Mouse (Mus musculus) CH12.LX (cell line): Measurements from ENCODE around the gene Pkp3. TPM values are rescaled to one million over a fixed set of nuclear protein-coding genes. Genes with fewer than 3 reads are reported as not detected.

Source experiments
- DNase-seq: peaks from one replicate; pipeline ENCODE4 v3.0.0-alpha.2; 2013; ENCODE audit errors: extremely low read depth
- H3K27ac ChIP-seq: 2 replicates; pipeline ENCODE4 v1.5.1; 2012; ENCODE audit warnings: low read depth, mild to moderate bottlenecking, control low read depth, moderate library complexity; ENCODE audit not compliant: insufficient read depth
- H3K27me3 ChIP-seq: replicated peaks from 2 replicates; pipeline ENCODE3; 2012; ENCODE audit warnings: inconsistent platforms
- H3K36me3 ChIP-seq, 2 experiments: replicated peaks in 1 of 2; 2 replicates each; pipeline versions ENCODE3 to v1.6.1; 2012; ENCODE audit warnings: inconsistent platforms in 1 of 2, low read length in 1 of 2, mild to moderate bottlenecking in 1 of 2, mixed read lengths in 1 of 2, moderate library complexity in 1 of 2; ENCODE audit not compliant: control insufficient read depth in 1 of 2, insufficient read depth in 1 of 2
- H3K4me1 ChIP-seq, 2 experiments: 2 replicates each; pipeline ENCODE4 v1.6.1; 2012; ENCODE audit warnings: inconsistent platforms in 1 of 2, moderate library complexity in 1 of 2; ENCODE audit not compliant: insufficient read depth in 2 of 2, control insufficient read depth in 1 of 2
- H3K4me2 ChIP-seq: 2 replicates; pipeline ENCODE4 v1.6.1; 2012; ENCODE audit warnings: low read depth, mild to moderate bottlenecking, control low read depth; ENCODE audit not compliant: poor library complexity, insufficient read depth, severe bottlenecking
- H3K4me3 ChIP-seq, 3 experiments: fragments of 150-350 bp in 1 of 3; sonication (generic) in 1 of 3; replicated peaks in 1 of 3; 2 replicates each; pipeline versions ENCODE3 to v1.5.1; 2011 to 2012; ENCODE audit warnings: low read depth in 2 of 3, low read length in 2 of 3, mild to moderate bottlenecking in 2 of 3, moderate library complexity in 2 of 3, control low read depth in 1 of 3, improper control_type of control experiment in 1 of 3, inconsistent platforms in 1 of 3, mixed read lengths in 1 of 3; ENCODE audit not compliant: poor library complexity in 1 of 3
- H3K79me2 ChIP-seq: replicated peaks from 2 replicates; pipeline ENCODE4 v1.6.1; 2012; ENCODE audit warnings: mild to moderate bottlenecking, moderate library complexity; ENCODE audit not compliant: control insufficient read depth, poor library complexity, insufficient read depth, severe bottlenecking; ENCODE audit errors: extremely low read depth
- H3K9ac ChIP-seq: 2 replicates; pipeline ENCODE4 v1.6.1; 2012; ENCODE audit warnings: low read depth, mild to moderate bottlenecking, control low read depth, moderate library complexity; ENCODE audit not compliant: insufficient read depth
- H3K9me3 ChIP-seq: replicated peaks from 2 replicates; pipeline ENCODE3; 2012; ENCODE audit warnings: low read length, inconsistent platforms, mixed read lengths
- BHLHE40 ChIP-seq: IDR thresholded peaks from 2 replicates; pipeline ENCODE4 v1.6.1; 2011; ENCODE audit warnings: mild to moderate bottlenecking, low read depth, low read length, improper control_type of control experiment
- CHD2 ChIP-seq: IDR thresholded peaks from 2 replicates; pipeline ENCODE4 v1.6.1; 2011; ENCODE audit warnings: low read length, improper control_type of control experiment
- CTCF ChIP-seq, 2 experiments: IDR thresholded peaks in 1 of 2; conservative IDR thresholded peaks in 1 of 2; 2 replicates each; pipeline ENCODE4 v1.5.1; 2011 to 2012; ENCODE audit warnings: low read depth in 2 of 2, low read length in 2 of 2, improper control_type of control experiment in 1 of 2, inconsistent platforms in 1 of 2, mild to moderate bottlenecking in 1 of 2, moderate library complexity in 1 of 2
- E2F4 ChIP-seq: IDR thresholded peaks from 2 replicates; pipeline ENCODE4 v1.6.1; 2011; ENCODE audit warnings: low read depth, low read length, improper control_type of control experiment; ENCODE audit not compliant: insufficient replicate concordance
- ELF1 ChIP-seq: IDR thresholded peaks from 2 replicates; pipeline ENCODE4 v1.6.1; 2014; ENCODE audit warnings: low read depth, mild to moderate bottlenecking, inconsistent platforms, low read length, improper control_type of control experiment
- GABPA ChIP-seq: IDR thresholded peaks from 2 replicates; pipeline ENCODE4 v1.6.1; 2012; ENCODE audit warnings: low read depth, low read length, improper control_type of control experiment, inconsistent platforms; ENCODE audit not compliant: insufficient replicate concordance
- JUN ChIP-seq: IDR thresholded peaks from 2 replicates; pipeline ENCODE4 v1.6.1; 2011; ENCODE audit warnings: low read depth, mild to moderate bottlenecking, low read length, improper control_type of control experiment, moderate library complexity; ENCODE audit not compliant: insufficient read depth
- JUND ChIP-seq: conservative IDR thresholded peaks from 2 replicates; pipeline ENCODE4 v1.6.1; 2011; ENCODE audit warnings: low read depth, low read length, improper control_type of control experiment
- KAT2A ChIP-seq: IDR thresholded peaks from 2 replicates; pipeline ENCODE4 v1.6.1; 2012; ENCODE audit warnings: low read length, improper control_type of control experiment, inconsistent platforms; ENCODE audit not compliant: insufficient replicate concordance
- MAZ ChIP-seq: IDR thresholded peaks from 2 replicates; pipeline ENCODE4 v1.6.1; 2012; ENCODE audit warnings: low read depth, mild to moderate bottlenecking, inconsistent platforms, low read length, improper control_type of control experiment, moderate library complexity
- MEF2A ChIP-seq: IDR thresholded peaks from 2 replicates; pipeline ENCODE4 v1.6.1; 2014; ENCODE audit warnings: low read depth, mild to moderate bottlenecking, inconsistent platforms, low read length, improper control_type of control experiment, borderline replicate concordance
- NELFE ChIP-seq: IDR thresholded peaks from 2 replicates; pipeline ENCODE4 v1.6.1; 2011; ENCODE audit warnings: low read depth, low read length, improper control_type of control experiment
- NRF1 ChIP-seq: IDR thresholded peaks from 2 replicates; pipeline ENCODE4 v1.6.1; 2014; ENCODE audit warnings: low read depth, mild to moderate bottlenecking, inconsistent platforms, low read length, improper control_type of control experiment, moderate library complexity
- POLR2A ChIP-seq: IDR thresholded peaks from 2 replicates; pipeline ENCODE4 v1.6.1; 2011; ENCODE audit warnings: low read depth, mild to moderate bottlenecking, improper control_type of control experiment, low read length
- POLR2AphosphoS2 ChIP-seq: IDR thresholded peaks from 2 replicates; pipeline ENCODE4 v1.6.1; 2011; ENCODE audit warnings: low read depth, low read length, improper control_type of control experiment
- RCOR1 ChIP-seq: conservative IDR thresholded peaks from 2 replicates; pipeline ENCODE4 v1.6.1; 2012; ENCODE audit warnings: low read depth, mild to moderate bottlenecking, inconsistent platforms, low read length, improper control_type of control experiment
- SIN3A ChIP-seq: IDR thresholded peaks from 2 replicates; pipeline ENCODE4 v1.6.1; 2012; ENCODE audit warnings: low read length, improper control_type of control experiment, inconsistent platforms
- UBTF ChIP-seq: IDR thresholded peaks from 2 replicates; pipeline ENCODE4 v1.6.1; 2012; ENCODE audit warnings: low read depth, mild to moderate bottlenecking, inconsistent platforms, low read length, improper control_type of control experiment, moderate library complexity
- USF1 ChIP-seq: IDR thresholded peaks from 2 replicates; pipeline ENCODE4 v1.6.1; 2014; ENCODE audit warnings: low read depth, mild to moderate bottlenecking, inconsistent platforms, low read length, improper control_type of control experiment
- USF2 ChIP-seq: conservative IDR thresholded peaks from 2 replicates; pipeline ENCODE4 v1.6.1; 2011; ENCODE audit warnings: low read depth, low read length, improper control_type of control experiment
- ZC3H11A ChIP-seq: IDR thresholded peaks from 2 replicates; pipeline ENCODE4 v1.6.1; 2012; ENCODE audit warnings: low read depth, mild to moderate bottlenecking, inconsistent platforms, low read length, improper control_type of control experiment
- ZMIZ1 ChIP-seq: IDR thresholded peaks from 2 replicates; pipeline ENCODE4 v1.6.1; 2012; ENCODE audit warnings: low read depth, mild to moderate bottlenecking, inconsistent platforms, low read length, improper control_type of control experiment
- dilution Hi-C: fragments of 300-500 bp; cut with MboI; formaldehyde crosslinking; loops from 2 replicates; pipeline ENCODE4 v1.14.3; 2020; ENCODE audit warnings: low sequenced_read_pairs; ENCODE audit not compliant: extremely low pct_unique_long_range_greater_than_20kb, extremely low pct_ligation_motif_present
- in situ Hi-C: fragments of 300-500 bp; cut with MboI; formaldehyde crosslinking; loops from 3 replicates; pipeline ENCODE4 v1.14.3; 2019; ENCODE audit warnings: low sequenced_read_pairs, low pct_ligation_motif_present, low pct_unique_long_range_greater_than_20kb, mixed read lengths
- polyA plus RNA-seq: library from polyadenylated mRNA; unstranded; fragments of >175 nt; gene quantifications from 2 replicates; pipeline ENCODE4 v1.2.1, GENCODE M21; 2012; ENCODE audit warnings: low read depth; ENCODE audit not compliant: insufficient read length
- total RNA-seq, 2 experiments: library from RNA; depleted of rRNA; stranded (reverse); fragments of 300-350 nt in 1 of 2; fragments of >200 nt in 1 of 2; gene quantifications; 2 replicates each; pipeline ENCODE4 v1.2.3; 2012 to 2014

Gene Pkp3
- total and polyA plus RNA-seq, 3 experiments, result 25.3 to 63.1 (median 37.8) TPM

DNA sequence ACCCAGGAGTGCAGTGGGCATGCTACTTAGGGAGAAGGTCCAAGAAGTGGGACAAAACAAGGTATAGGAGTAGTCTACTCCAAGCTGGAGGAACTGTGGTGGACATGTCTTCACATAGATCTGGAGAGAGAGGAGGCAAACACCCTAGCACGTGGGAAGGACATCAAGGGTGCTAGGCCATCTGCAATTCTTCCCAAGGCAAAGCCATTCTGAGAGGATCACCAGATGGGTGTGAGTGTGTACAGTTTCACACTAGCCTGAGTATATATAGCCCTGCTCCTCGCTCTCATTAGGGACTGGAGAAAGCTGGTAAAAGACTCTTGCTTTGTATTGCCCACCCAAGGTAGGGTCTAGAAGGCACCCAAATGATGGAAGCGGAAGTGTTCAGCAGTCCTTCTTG, 14.7 kb upstream of the Pkp3 start:
- dilution Hi-C loops (no loop called here), in situ Hi-C loops (no loop called here)
- H3K9ac ChIP-seq, result no peak overlapping the region
- no peaks in the 10 kb centered on the region for H3K79me2 ChIP-seq
- peaks cover 19 to 34% of the 10 kb centered on the region in 2 experiments for H3K4me1 ChIP-seq
- no peak for TF ChIP-seq JUND
- no peak for TF ChIP-seq POLR2A
- no peak for TF ChIP-seq ZMIZ1
- TF ChIP-seq MEF2A, result no peak
- TF ChIP-seq KAT2A, result no peak
- no peak for TF ChIP-seq ZC3H11A
- no peak for TF ChIP-seq ELF1
- TF ChIP-seq USF1, result no peak
- no peak for TF ChIP-seq CTCF (conservative IDR thresholded peaks at IDR 0.05 in 1 of 2, IDR thresholded peaks at IDR 0.05 in 1 of 2; ENCODE audit: low read depth in 2 of 2, low read length in 2 of 2)
- TF ChIP-seq UBTF, result no peak
- no peak for TF ChIP-seq GABPA
- TF ChIP-seq NRF1, result no peak
- TF ChIP-seq SIN3A, result no peak
- no peak for TF ChIP-seq BHLHE40
- TF ChIP-seq RCOR1, result no peak
- no peak for TF ChIP-seq CHD2
- H3K4me3 ChIP-seq, result no peak overlapping the region
- H3K27me3 ChIP-seq, result peaks cover 96% of the 10 kb centered on the region
- no peak overlapping the region for H3K27ac ChIP-seq
- H3K36me3 ChIP-seq, result peaks cover 0 to 3% of the 10 kb centered on the region in 2 experiments
- DNase-seq, result no peak
- H3K4me2 ChIP-seq, result no peak overlapping the region
- H3K9me3 ChIP-seq, result no peaks in the 10 kb centered on the region

DNA sequence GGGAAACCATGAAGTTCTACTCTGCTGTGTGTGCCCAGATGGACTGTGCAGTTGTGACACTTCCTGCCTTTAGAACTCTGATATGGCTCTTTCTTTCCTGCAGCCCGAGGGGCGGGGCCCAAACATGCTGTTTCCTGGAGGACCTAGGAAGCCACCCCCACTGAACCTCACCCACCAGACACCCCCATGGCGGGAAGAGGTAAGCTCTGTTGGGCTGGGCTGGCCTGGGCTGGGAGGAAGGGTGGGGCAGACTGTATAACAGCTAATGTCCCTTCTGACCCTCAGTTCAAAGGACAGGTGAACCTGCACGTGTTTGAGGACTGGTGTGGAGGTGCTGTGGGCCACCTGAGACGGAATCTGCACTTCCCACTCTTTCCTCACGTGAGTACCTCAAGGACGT, 13.8 kb upstream of the Pkp3 start:
- H3K36me3 ChIP-seq, result peaks cover 0 to 3% of the 10 kb centered on the region in 2 experiments
- no peak overlapping the region for H3K4me3 ChIP-seq
- DNase-seq, result no peak
- in situ Hi-C loops (no loop called here), dilution Hi-C loops (no loop called here)
- H3K9ac ChIP-seq, result no peak overlapping the region
- TF ChIP-seq ZMIZ1, result no peak
- TF ChIP-seq POLR2AphosphoS2, result no peak
- TF ChIP-seq USF2, result no peak
- no peak for TF ChIP-seq USF1
- TF ChIP-seq NELFE, result no peak
- no peak for TF ChIP-seq E2F4
- TF ChIP-seq POLR2A, result no peak
- no peak for TF ChIP-seq MAZ
- no peak for TF ChIP-seq JUN
- no peaks in the 10 kb centered on the region for H3K79me2 ChIP-seq
- H3K4me2 ChIP-seq, result no peak overlapping the region
- H3K27me3 ChIP-seq, result peaks cover 96% of the 10 kb centered on the region
- H3K9me3 ChIP-seq, result no peaks in the 10 kb centered on the region
- H3K27ac ChIP-seq, result no peak overlapping the region
- H3K4me1 ChIP-seq, result peaks cover 13 to 26% of the 10 kb centered on the region in 2 experiments
